Mouse (Mus musculus) neural tube, embryonic 10.5 days (tissue): ENCODE results near the gene Esrra.
A peak's percentile ranks its signal among the peaks of the same experiment; 100 is the strongest.
"Not testable (repeated sequence)": the region's sequence is repeated elsewhere in the genome, so short reads cannot be mapped to it uniquely, and the experiment has no call there.

Experiments used
- DNase-seq: peaks from one replicate; pipeline ENCODE4 v3.0.0-alpha.2; 2017; ENCODE audit warnings: low spot score; ENCODE audit errors: extremely low spot score

The Esrra gene

GRCm38 (mm10) chr19:6920741-6921636 is 624 bp downstream of the Esrra start:
- no peak for DNase-seq

- no peak for DNase-seq
These were observed 1.5 kb downstream of the Esrra start for GRCm38 (mm10) chr19:6919876-6920740.

- no peak for DNase-seq
These were observed 2.2 kb downstream of the Esrra start for GRCm38 (mm10) chr19:6919431-6919830.

GRCm38 (mm10) chr19:6918321-6918720 is 3.3 kb downstream of the Esrra start:
- no peak for DNase-seq

- no peak for DNase-seq
These were observed 5.1 kb downstream of the Esrra start for GRCm38 (mm10) chr19:6916496-6916895.

GRCm38 (mm10) chr19:6915276-6915675 is 6.3 kb downstream of the Esrra start:
- DNase-seq, result no peak

GRCm38 (mm10) chr19:6914540-6914939 is 7.1 kb downstream of the Esrra start:
- DNase-seq, result no peak

- DNase-seq, result no peak
These were observed 7.6 kb downstream of the Esrra start for GRCm38 (mm10) chr19:6913991-6914390.

- DNase-seq, result no peak
These were observed 8.6 kb downstream of the Esrra start for GRCm38 (mm10) chr19:6913036-6913435.

GRCm38 (mm10) chr19:6912205-6912970 is 9.2 kb downstream of the Esrra start:
- DNase-seq, result no peak

- DNase-seq, result no peak
These were observed 10.2 kb downstream of the Esrra start for GRCm38 (mm10) chr19:6911101-6912074.

GRCm38 (mm10) chr19:6910306-6910705 is 11.3 kb downstream of the Esrra start:
- not testable (repeated sequence) for DNase-seq

GRCm38 (mm10) chr19:6909507-6910289 is 11.9 kb downstream of the Esrra start, which contains the start of the genes Trmt112 and Prdx5:
Gene Trmt112 (plus strand): TSS chr19:6909698.
Gene Prdx5 (minus strand): TSS chr19:6910106.
- DNase-seq, result peak; percentile 89

- no peak for DNase-seq
These were observed 12.6 kb downstream of the Esrra start for GRCm38 (mm10) chr19:6909021-6909420.

- no peak for DNase-seq
These were observed 13.6 kb downstream of the Esrra start for GRCm38 (mm10) chr19:6907811-6908540.

- no peak for DNase-seq
These were observed 14.5 kb downstream of the Esrra start for GRCm38 (mm10) chr19:6907094-6907493.

- DNase-seq, result no peak
These were observed 15.4 kb downstream of the Esrra start for GRCm38 (mm10) chr19:6906199-6906598.

- DNase-seq, result no peak
These were observed 16.0 kb downstream of the Esrra start for GRCm38 (mm10) chr19:6905498-6906159.
